Mouse (Mus musculus): Measurements from ENCODE around the gene Fam214a.

- TF ChIP-seq POLR2A (IDR thresholded peaks at IDR 0.05; ENCODE audit: borderline replicate concordance, low read depth, low read length) (no peak), CTCF (IDR thresholded peaks at IDR 0.05; ENCODE audit: low read depth, low read length) (no peak)
Observed at GRCm38 (mm10) chr9:74904866-74905508, 47.7 kb upstream of the Fam214a start.

Measured in bone marrow macrophage, adult 2 months (primary cell).